In genomic region chr16:13819394-13819743, GRCm38 (mm10) we compare ENCODE assay signal across 8 mouse cellular contexts. TPM values are rescaled to one million over a fixed set of nuclear protein-coding genes. Genes with fewer than 3 reads are reported as not detected.
DNase-seq lines count a peak whose midpoint lies in the region; ATAC-seq and TF ChIP-seq lines count a peak whose summit lies in the region.

No protein-coding gene starts in this region.

- H3K36me3 ChIP-seq in hindbrain, embryonic 16.5 days (ENCODE audit: control insufficient read depth, insufficient read depth, low read length), result peaks cover 1% of the 10 kb centered on the region; the same call in 1 of the 2 replicates
- H3K36me3 ChIP-seq in midbrain, embryonic 16.5 days (ENCODE audit: control insufficient read depth, insufficient read depth, low read length), result peaks cover 4% of the 10 kb centered on the region; the same call in 1 of the 2 replicates

- peaks cover 12% of the 10 kb centered on the region for H3K4me1 ChIP-seq in brown adipose tissue, adult 24 weeks (ENCODE audit: control insufficient read depth, insufficient read depth, insufficient read length, low read length)
- H3K4me1 ChIP-seq in hindbrain, embryonic 16.5 days (ENCODE audit: control insufficient read depth, insufficient read depth, low read depth, low read length), result peaks cover 10% of the 10 kb centered on the region
- H3K4me1 ChIP-seq in midbrain, embryonic 16.5 days (ENCODE audit: control insufficient read depth, insufficient read depth, low read length), result peaks cover 20% of the 10 kb centered on the region

- under 1% methylated on average over 35 of the region's 36 CpGs for WGBS in hindbrain, embryonic 16.5 days
- whole genome bisulfite sequencing in midbrain, embryonic 16.5 days, result under 1% methylated on average over 36 of the region's 36 CpGs

- ATAC-seq in hindbrain, embryonic 16.5 days, result no peak; the same call in 1 of the 2 replicates
- ATAC-seq in midbrain, embryonic 16.5 days, result no peak; the same call in 1 of the 2 replicates

- H3K27ac ChIP-seq in layer of hippocampus, adult 2 months, result peak overlapping the region; percentile 99
- H3K27ac ChIP-seq in brown adipose tissue, adult 24 weeks (replicated peaks; ENCODE audit: low read depth, low read length), result peak overlapping the region; percentile 67
- peak overlapping the region; percentile 96 for H3K27ac ChIP-seq in hindbrain, embryonic 16.5 days (ENCODE audit: low read depth, low read length)
- H3K27ac ChIP-seq in midbrain, embryonic 16.5 days (ENCODE audit: low read length), result peak overlapping the region; percentile 90

- peak overlapping the region; percentile 77 for H3K9ac ChIP-seq in hindbrain, embryonic 16.5 days (ENCODE audit: low read depth, low read length)
- peak overlapping the region; percentile 94 for H3K9ac ChIP-seq in midbrain, embryonic 16.5 days (ENCODE audit: low read depth, low read length)

- intact Hi-C loops in left cerebral cortex, postnatal 14 days (cut with DNase I), result no loop called here

- H3K4me3 ChIP-seq in layer of hippocampus, adult 2 months, result peak overlapping the region; percentile 67
- peak overlapping the region; percentile 93 for H3K4me3 ChIP-seq in brown adipose tissue, adult 24 weeks (ENCODE audit: insufficient read depth, low read depth, low read length)
- H3K4me3 ChIP-seq in hindbrain, embryonic 16.5 days (ENCODE audit: low read length), result peak overlapping the region; percentile 59
- peak overlapping the region; percentile 85 for H3K4me3 ChIP-seq in midbrain, embryonic 16.5 days (ENCODE audit: low read depth, low read length)

- TF ChIP-seq CTCF in layer of hippocampus, adult 2 months (conservative IDR thresholded peaks at IDR 0.05), result no peak

- H3K9me3 ChIP-seq in hindbrain, embryonic 16.5 days (ENCODE audit: control insufficient read depth, low read length), result no peaks in the 10 kb centered on the region
- no peaks in the 10 kb centered on the region for H3K9me3 ChIP-seq in midbrain, embryonic 16.5 days (replicated peaks; ENCODE audit: control insufficient read depth, low read length, poor library complexity, severe bottlenecking)

- H3K27me3 ChIP-seq in hindbrain, embryonic 16.5 days (replicated peaks; ENCODE audit: control insufficient read depth, insufficient read depth, low read length), result no peaks in the 10 kb centered on the region
- H3K27me3 ChIP-seq in midbrain, embryonic 16.5 days (ENCODE audit: control insufficient read depth, insufficient read depth, low read depth, low read length), result no peaks in the 10 kb centered on the region

- H3K4me2 ChIP-seq in hindbrain, embryonic 16.5 days (ENCODE audit: low read length), result peak overlapping the region; percentile 70
- H3K4me2 ChIP-seq in midbrain, embryonic 16.5 days (ENCODE audit: low read length), result peak overlapping the region; percentile 73

- no peak for DNase-seq in layer of hippocampus, adult 2 months (ENCODE audit: low spot score in 2 of 2)
- no peak for DNase-seq in layer of hippocampus, adult 18-20 months (ENCODE audit: low spot score in 2 of 2)
- DNase-seq in ovary, postnatal 36 days (ENCODE audit: low spot score), result no peak
- DNase-seq in left cerebral cortex, postnatal 14 days (ENCODE audit: low spot score in 2 of 2), result no peak
- DNase-seq in adrenal gland, postnatal 4 days (ENCODE audit: low spot score in 2 of 2), result no peak

RNA-seq across cellular contexts. Expression of gene Ntan1, which starts 0.7 kb away (rescaled TPM):
- total RNA-seq in layer of hippocampus, adult 2 months (2021), result 10 to 100 TPM; 79.9 to 83.7 TPM
- 10 to 100 TPM; 76.0 to 87.1 TPM for total RNA-seq in layer of hippocampus, adult 18-20 months (2021)
- polyA plus RNA-seq in brown adipose tissue, adult 24 weeks (2012; ENCODE audit: insufficient read depth, insufficient read length, missing spikeins), result 105 and 155 TPM in 2 replicates
- polyA plus RNA-seq in hindbrain, embryonic 16.5 days (2015; fragmentation: Nextera tagmentation; extraction: Ambion mirVana), result 204 and 217 TPM in 2 replicates
- 209 and 214 TPM in 2 replicates for polyA plus RNA-seq in midbrain, embryonic 16.5 days (2015; fragmentation: Nextera tagmentation; extraction: Ambion mirVana)
- 10 to 100 TPM; 89.2 to 94.7 TPM for total RNA-seq in left cerebral cortex, postnatal 14 days (2021)
- 10 to 100 TPM; 67.7 to 68.2 TPM for total RNA-seq in adrenal gland, postnatal 4 days (2021)

RNA-seq across cellular contexts. Expression of gene Rrn3, which starts 38.9 kb away (rescaled TPM):
- 10 to 100 TPM; 47.2 to 51.4 TPM for total RNA-seq in layer of hippocampus, adult 2 months (2021)
- 10 to 100 TPM; 51.3 to 51.5 TPM for total RNA-seq in layer of hippocampus, adult 18-20 months (2021)
- polyA plus RNA-seq in brown adipose tissue, adult 24 weeks (2012; ENCODE audit: insufficient read depth, insufficient read length, missing spikeins), result 18.9 and 21.4 TPM in 2 replicates
- 76.6 and 88.3 TPM in 2 replicates for polyA plus RNA-seq in hindbrain, embryonic 16.5 days (2015; fragmentation: Nextera tagmentation; extraction: Ambion mirVana)
- 88.3 and 96.1 TPM in 2 replicates for polyA plus RNA-seq in midbrain, embryonic 16.5 days (2015; fragmentation: Nextera tagmentation; extraction: Ambion mirVana)
- total RNA-seq in left cerebral cortex, postnatal 14 days (2021), result 10 to 100 TPM; 41.7 to 44.2 TPM
- 10 to 100 TPM; 46.6 to 49.3 TPM for total RNA-seq in adrenal gland, postnatal 4 days (2021)
